Mouse (Mus musculus): ENCODE results near the gene Ssh1. TPM values are rescaled to one million over a fixed set of nuclear protein-coding genes. Genes with fewer than 3 reads are reported as not detected.

Ssh1 gene
- polyA plus RNA-seq, 1 experiment from 2014 or later = 15.1 TPM

- Histone ChIP-seq H3K9ac (no peak overlapping the region), H3K4me3 (no peak overlapping the region), H3K36me3 (replicated peaks) (0 out of 2 replicates have a peak, but pooled peaks cover 5% of the 10 kb centered on the region), H3K27me3 (replicated peaks) (no peaks in the 10 kb centered on the region), H3K4me1 (peaks cover 2% of the 10 kb centered on the region; the same call in 1 of the 2 replicates), H3K4me2 (peak overlapping the region; percentile 17; the same call in 1 of the 2 replicates), H3K9me3 (no peaks in the 10 kb centered on the region), H3K27ac (no peak overlapping the region)
- WGBS = 62% methylated on average over 6 of the region's 6 CpGs
- 0 out of 2 replicates have a peak, but pooled peaks have one; percentile 19 for ATAC-seq (replicated peaks)
These were observed 30.7 kb upstream of the Ssh1 start for GRCm38 (mm10) chr5:114024390-114024789.

GRCm38 (mm10) chr5:114015121-114015520, 21.4 kb upstream of the Ssh1 start:
- ATAC-seq (replicated peaks) = no peak
- Histone ChIP-seq H3K4me3 (no peak overlapping the region), H3K36me3 (replicated peaks) (no peaks in the 10 kb centered on the region), H3K27ac (no peak overlapping the region), H3K9me3 (no peaks in the 10 kb centered on the region), H3K4me1 (no peaks in the 10 kb centered on the region), H3K9ac (no peak overlapping the region), H3K27me3 (replicated peaks) (no peaks in the 10 kb centered on the region), H3K4me2 (no peak overlapping the region)
- WGBS = 70% methylated on average over 7 of the region's 7 CpGs

- H3K27me3 ChIP-seq (replicated peaks) = no peaks in the 10 kb centered on the region
- no peaks in the 10 kb centered on the region for H3K4me1 ChIP-seq
- no peak for ATAC-seq (replicated peaks)
- H3K27ac ChIP-seq = no peak overlapping the region
- no peaks in the 10 kb centered on the region for H3K36me3 ChIP-seq (replicated peaks)
- no peaks in the 10 kb centered on the region for H3K9me3 ChIP-seq
- H3K4me2 ChIP-seq = no peak overlapping the region
- WGBS = 77% methylated on average over 4 of the region's 4 CpGs
- no peak overlapping the region for H3K4me3 ChIP-seq
- H3K9ac ChIP-seq = no peak overlapping the region
These were observed 15.4 kb upstream of the Ssh1 start for GRCm38 (mm10) chr5:114009049-114009448.

GRCm38 (mm10) chr5:114007753-114008453, 14.2 kb upstream of the Ssh1 start:
- Histone ChIP-seq H3K9ac (no peak overlapping the region), H3K27ac (no peak overlapping the region), H3K4me2 (no peak overlapping the region), H3K9me3 (no peaks in the 10 kb centered on the region), H3K4me1 (no peaks in the 10 kb centered on the region), H3K4me3 (no peak overlapping the region), H3K27me3 (replicated peaks) (no peaks in the 10 kb centered on the region), H3K36me3 (replicated peaks) (no peaks in the 10 kb centered on the region)
- ATAC-seq (replicated peaks) = no peak
- 78% methylated on average over 12 of the region's 12 CpGs for WGBS

GRCm38 (mm10) chr5:114006974-114007373, 13.3 kb upstream of the Ssh1 start:
- no peak for ATAC-seq (replicated peaks)
- WGBS = 86% methylated on average over 4 of the region's 4 CpGs
- Histone ChIP-seq H3K27ac (no peak overlapping the region), H3K4me3 (no peak overlapping the region), H3K4me2 (no peak overlapping the region), H3K9me3 (no peaks in the 10 kb centered on the region), H3K4me1 (no peaks in the 10 kb centered on the region), H3K9ac (no peak overlapping the region), H3K27me3 (replicated peaks) (no peaks in the 10 kb centered on the region), H3K36me3 (replicated peaks) (no peaks in the 10 kb centered on the region)

- no peak overlapping the region for H3K27ac ChIP-seq
- H3K4me2 ChIP-seq = no peak overlapping the region
- no peaks in the 10 kb centered on the region for H3K27me3 ChIP-seq (replicated peaks)
- H3K9ac ChIP-seq = no peak overlapping the region
- no peaks in the 10 kb centered on the region for H3K9me3 ChIP-seq
- H3K36me3 ChIP-seq (replicated peaks) = no peaks in the 10 kb centered on the region
- WGBS = 87% methylated on average over 5 of the region's 5 CpGs
- H3K4me3 ChIP-seq = no peak overlapping the region
- no peak for ATAC-seq (replicated peaks)
- H3K4me1 ChIP-seq = no peaks in the 10 kb centered on the region
These were observed 11.4 kb upstream of the Ssh1 start for GRCm38 (mm10) chr5:114005100-114005499.

GRCm38 (mm10) chr5:114004573-114004972, 10.9 kb upstream of the Ssh1 start:
- no peak overlapping the region for H3K4me2 ChIP-seq
- H3K27me3 ChIP-seq (replicated peaks) = no peaks in the 10 kb centered on the region
- no peaks in the 10 kb centered on the region for H3K36me3 ChIP-seq (replicated peaks)
- WGBS = 79% methylated on average over 11 of the region's 11 CpGs
- H3K9ac ChIP-seq = no peak overlapping the region
- no peak for ATAC-seq (replicated peaks)
- H3K9me3 ChIP-seq = no peaks in the 10 kb centered on the region
- no peaks in the 10 kb centered on the region for H3K4me1 ChIP-seq
- H3K4me3 ChIP-seq = no peak overlapping the region
- H3K27ac ChIP-seq = no peak overlapping the region

- 47% methylated on average over 5 of the region's 5 CpGs for WGBS
- H3K4me1 ChIP-seq = no peaks in the 10 kb centered on the region
- H3K27ac ChIP-seq = no peak within 1 kb of the TSS
- no peak within 1 kb of the TSS for H3K9ac ChIP-seq
- H3K36me3 ChIP-seq (replicated peaks) = no peaks in the 10 kb centered on the region
- H3K4me2 ChIP-seq = no peak within 1 kb of the TSS
- H3K9me3 ChIP-seq = no peaks in the 10 kb centered on the region
- H3K27me3 ChIP-seq (replicated peaks) = no peaks in the 10 kb centered on the region
- H3K4me3 ChIP-seq = no peak within 1 kb of the TSS
- ATAC-seq (replicated peaks) = no peak
These were observed 9.8 kb upstream of the Ssh1 start, which contains the start of gene Dao for GRCm38 (mm10) chr5:114003542-114003941. Gene Dao (plus strand): TSS chr5:114003703.

- WGBS = 59% methylated on average over 5 of the region's 5 CpGs
- Histone ChIP-seq H3K4me2 (no peak overlapping the region), H3K4me3 (no peak overlapping the region), H3K27ac (no peak overlapping the region), H3K4me1 (peaks cover 4% of the 10 kb centered on the region), H3K27me3 (replicated peaks) (no peaks in the 10 kb centered on the region), H3K9ac (no peak overlapping the region), H3K36me3 (replicated peaks) (no peaks in the 10 kb centered on the region), H3K9me3 (no peaks in the 10 kb centered on the region)
- no peak for ATAC-seq (replicated peaks)
These were observed 5.7 kb upstream of the Ssh1 start for GRCm38 (mm10) chr5:113999382-113999781.

- H3K9ac ChIP-seq = no peak overlapping the region
- no peaks in the 10 kb centered on the region for H3K36me3 ChIP-seq (replicated peaks)
- WGBS = 66% methylated on average over 2 of the region's 2 CpGs
These were observed 2.8 kb upstream of the Ssh1 start for GRCm38 (mm10) chr5:113996458-113996857.

GRCm38 (mm10) chr5:113993031-113993486, 635 bp downstream of the Ssh1 start:
- ATAC-seq (replicated peaks) = no peak; the same call in 1 of the 2 replicates
- under 1% methylated on average over 19 of the region's 22 CpGs for WGBS
- Histone ChIP-seq H3K36me3 (replicated peaks) (no peaks in the 10 kb centered on the region; the same call in 1 of the 2 replicates), H3K27ac (peak overlapping the region; percentile 96), H3K4me2 (peak overlapping the region; percentile 92), H3K4me3 (peak overlapping the region; percentile 80), H3K4me1 (peaks cover 43% of the 10 kb centered on the region), H3K9me3 (no peaks in the 10 kb centered on the region), H3K9ac (peak overlapping the region; percentile 89), H3K27me3 (replicated peaks) (no peaks in the 10 kb centered on the region)

More at GRCm38 (mm10) chr5:113996458-113996857, 2.8 kb upstream of the Ssh1 start:
- H3K4me1 ChIP-seq = peaks cover 23% of the 10 kb centered on the region
- no peak overlapping the region for H3K4me2 ChIP-seq
- H3K27me3 ChIP-seq (replicated peaks) = no peaks in the 10 kb centered on the region
- ATAC-seq (replicated peaks) = no peak
- H3K9me3 ChIP-seq = no peaks in the 10 kb centered on the region
- no peak overlapping the region for H3K27ac ChIP-seq
- no peak overlapping the region for H3K4me3 ChIP-seq

- Histone ChIP-seq H3K4me3 (peak overlapping the region; percentile 80), H3K4me2 (peak overlapping the region; percentile 92), H3K27me3 (replicated peaks) (no peaks in the 10 kb centered on the region), H3K9ac (peak overlapping the region; percentile 89), H3K9me3 (no peaks in the 10 kb centered on the region), H3K27ac (peak overlapping the region; percentile 96), H3K4me1 (peaks cover 43% of the 10 kb centered on the region), H3K36me3 (replicated peaks) (no peaks in the 10 kb centered on the region; the same call in 1 of the 2 replicates)
- 33% methylated on average over 12 of the region's 12 CpGs for WGBS
- no peak for ATAC-seq (replicated peaks)
These were observed 1.3 kb downstream of the Ssh1 start for GRCm38 (mm10) chr5:113992339-113992831.
